Mouse (Mus musculus): ENCODE data around the gene Ppp1r3c. TPM values are rescaled to one million over a fixed set of nuclear protein-coding genes. Genes with fewer than 3 reads are reported as not detected.
A peak's percentile ranks its signal among the peaks of the same experiment; 100 is the strongest.
"Not testable (repeated sequence)": the region's sequence is repeated elsewhere in the genome, so short reads cannot be mapped to it uniquely, and the experiment has no call there.

Gene Ppp1r3c
- polyA plus RNA-seq, 1 experiment from 2014 or later: 23.7 TPM

DNA sequence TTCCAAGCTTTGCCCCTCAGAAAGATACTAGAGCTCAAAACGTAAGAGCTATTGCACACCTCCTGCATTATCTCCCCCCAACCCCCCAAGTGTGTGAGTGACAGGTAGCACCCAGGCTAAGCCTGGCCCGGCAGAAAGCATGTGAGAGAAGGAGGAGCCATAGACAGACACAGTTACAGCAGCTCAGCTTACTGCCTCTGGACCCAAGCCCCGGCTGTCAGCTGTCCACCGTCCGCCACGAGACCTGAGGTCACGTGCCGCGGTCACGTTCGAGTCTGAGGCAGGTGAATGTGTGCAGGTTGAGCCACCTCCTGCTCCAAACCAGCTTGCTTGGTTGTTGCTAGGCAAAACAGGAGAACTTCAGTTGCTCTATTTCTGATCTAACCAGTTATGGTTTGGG is 5.1 kb downstream of the Ppp1r3c start:
- peak; percentile 58 for DNase-seq (ENCODE audit: low spot score)
- Histone ChIP-seq H3K4me1 (ENCODE audit: control insufficient read depth, insufficient read depth, low read length) (0 out of 2 replicates have a peak, but pooled peaks cover 7% of the 10 kb centered on the region), H3K36me3 (ENCODE audit: control insufficient read depth, insufficient read depth, low read length) (peaks cover 21% of the 10 kb centered on the region), H3K9me3 (ENCODE audit: control insufficient read depth, low read length) (no peaks in the 10 kb centered on the region), H3K4me3 (ENCODE audit: low read depth, low read length) (no peak overlapping the region), H3K9ac (ENCODE audit: low read depth, low read length) (no peak overlapping the region), H3K27me3 (replicated peaks; ENCODE audit: control insufficient read depth, insufficient read depth, low read length) (no peaks in the 10 kb centered on the region), H3K27ac (replicated peaks; ENCODE audit: low read depth, low read length) (no peak overlapping the region), H3K4me2 (ENCODE audit: low read depth, low read length) (no peak overlapping the region)
- peak; percentile 24; the same call in 1 of the 2 replicates for ATAC-seq (ENCODE audit: low read depth)
- 75% methylated on average over 11 of the region's 11 CpGs for WGBS

DNA sequence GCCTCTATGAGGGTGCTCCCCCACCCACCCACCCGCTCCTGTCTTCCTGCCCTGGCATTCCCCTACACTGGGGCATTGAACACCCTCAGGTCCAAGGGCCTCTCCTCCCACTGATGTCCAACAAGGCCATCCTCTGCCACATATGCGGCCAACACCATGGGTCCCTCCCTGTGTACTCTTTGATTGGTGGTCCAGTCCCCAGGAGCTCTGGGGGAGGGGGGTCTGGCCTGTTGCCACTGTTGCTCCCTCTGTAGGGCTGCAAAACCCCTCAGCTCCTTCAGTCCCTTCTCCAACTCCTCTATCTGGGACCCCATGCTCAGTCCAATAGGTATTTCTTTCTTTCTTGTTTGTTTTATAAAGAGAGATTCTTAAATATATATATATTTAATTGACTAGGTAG is 6.0 kb downstream of the Ppp1r3c start:
- 74% methylated on average over 2 of the region's 2 CpGs for WGBS
- not testable (repeated sequence) for H3K27me3 ChIP-seq (replicated peaks; ENCODE audit: control insufficient read depth, insufficient read depth, low read length); H3K4me3 ChIP-seq (ENCODE audit: low read depth, low read length); DNase-seq (ENCODE audit: low spot score); H3K27ac ChIP-seq (replicated peaks; ENCODE audit: low read depth, low read length); H3K4me1 ChIP-seq (ENCODE audit: control insufficient read depth, insufficient read depth, low read length); H3K9ac ChIP-seq (ENCODE audit: low read depth, low read length); H3K4me2 ChIP-seq (ENCODE audit: low read depth, low read length); H3K9me3 ChIP-seq (ENCODE audit: control insufficient read depth, low read length); ATAC-seq (ENCODE audit: low read depth)
- H3K36me3 ChIP-seq (ENCODE audit: control insufficient read depth, insufficient read depth, low read length): peaks cover 21% of the 10 kb centered on the region

DNA sequence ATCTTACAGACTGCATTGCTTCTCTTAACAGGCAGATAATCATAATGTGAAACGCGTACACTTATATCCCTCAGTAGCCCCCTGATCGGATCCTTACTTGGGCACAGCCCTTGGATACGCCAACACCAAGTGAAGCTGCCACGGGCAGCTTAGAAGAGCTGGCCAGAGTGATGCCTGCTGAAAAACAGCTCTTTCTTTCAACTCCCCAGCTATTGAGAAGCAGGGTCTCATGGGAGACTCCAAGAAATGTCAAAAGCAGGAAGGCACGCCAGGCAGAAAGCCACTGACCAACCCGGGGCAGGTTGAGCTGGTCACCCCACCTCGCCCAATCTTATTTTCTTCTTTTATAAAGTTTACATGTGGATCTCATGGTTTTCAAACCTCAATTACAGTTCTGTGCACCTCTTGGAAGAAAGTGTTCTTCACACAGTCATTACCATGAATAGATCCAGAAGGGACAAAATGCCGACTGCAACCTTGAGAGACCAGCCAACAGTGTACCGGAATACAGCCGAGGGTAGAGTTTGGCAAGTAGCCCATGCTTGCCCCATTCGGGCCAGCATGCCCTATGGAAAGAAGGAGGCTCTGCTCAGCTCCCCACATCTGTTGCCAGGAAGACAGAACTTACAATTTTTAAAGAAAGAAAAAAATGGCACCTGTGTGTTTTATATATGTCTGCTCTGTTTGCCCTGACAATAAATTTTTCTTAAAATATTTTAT is 7.6 kb downstream of the Ppp1r3c start:
- WGBS: 82% methylated on average over 12 of the region's 12 CpGs
- no peaks in the 10 kb centered on the region for H3K27me3 ChIP-seq (replicated peaks; ENCODE audit: control insufficient read depth, insufficient read depth, low read length)
- H3K9me3 ChIP-seq (ENCODE audit: control insufficient read depth, low read length): no peaks in the 10 kb centered on the region
- H3K36me3 ChIP-seq (ENCODE audit: control insufficient read depth, insufficient read depth, low read length): peaks cover 19% of the 10 kb centered on the region
- no peak overlapping the region for H3K27ac ChIP-seq (replicated peaks; ENCODE audit: low read depth, low read length)
- DNase-seq (ENCODE audit: low spot score): no peak
- no peak for ATAC-seq (ENCODE audit: low read depth)
- peaks cover 3% of the 10 kb centered on the region; the same call in 1 of the 2 replicates for H3K4me1 ChIP-seq (ENCODE audit: control insufficient read depth, insufficient read depth, low read length)
- H3K4me2 ChIP-seq (ENCODE audit: low read depth, low read length): no peak overlapping the region
- no peak overlapping the region for H3K9ac ChIP-seq (ENCODE audit: low read depth, low read length)
- no peak overlapping the region for H3K4me3 ChIP-seq (ENCODE audit: low read depth, low read length)

DNA sequence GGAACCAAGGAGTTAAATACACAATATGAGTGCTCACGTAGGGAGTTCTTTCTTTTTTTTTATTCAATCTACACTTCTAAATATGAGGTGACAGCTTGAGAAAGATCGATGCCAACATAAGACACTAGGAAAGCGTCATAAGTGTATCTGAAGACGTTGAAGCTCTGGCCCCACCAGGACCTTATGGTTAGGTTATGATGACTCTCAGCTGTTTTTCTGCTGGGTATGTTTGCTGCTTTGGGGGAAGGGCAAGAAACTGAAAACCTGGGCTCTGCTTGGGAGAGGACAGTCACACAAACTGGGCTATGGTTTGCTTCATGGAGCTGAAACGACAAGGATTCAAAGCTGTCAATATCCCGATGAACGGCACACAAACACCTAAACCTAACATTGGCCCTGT is 11.5 kb downstream of the Ppp1r3c start:
- no peaks in the 10 kb centered on the region; the same call in 1 of the 2 replicates for H3K4me1 ChIP-seq (ENCODE audit: control insufficient read depth, insufficient read depth, low read length)

DNA sequence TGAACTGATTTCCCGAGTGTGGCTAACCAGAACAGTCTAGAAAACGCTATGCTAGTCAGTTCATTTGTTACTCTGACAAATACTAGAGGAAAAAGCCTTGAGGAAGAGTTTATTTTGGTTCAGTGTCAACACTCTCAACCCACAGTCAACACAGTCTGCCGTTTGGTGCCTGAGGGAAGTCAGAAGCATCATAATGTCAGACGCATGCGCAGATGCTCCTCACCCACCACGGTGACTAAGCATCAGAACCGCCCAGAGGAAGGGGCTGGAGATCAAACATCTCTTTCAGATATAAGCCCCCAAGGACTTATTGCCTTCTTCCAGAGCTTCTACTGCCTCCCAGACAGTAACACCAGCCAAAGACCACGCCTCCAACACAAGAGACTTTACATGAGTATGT is 15.3 kb downstream of the Ppp1r3c start:
- H3K4me3 ChIP-seq (ENCODE audit: low read depth, low read length): no peak overlapping the region
- H3K27ac ChIP-seq (replicated peaks; ENCODE audit: low read depth, low read length): no peak overlapping the region
- H3K27me3 ChIP-seq (replicated peaks; ENCODE audit: control insufficient read depth, insufficient read depth, low read length): no peaks in the 10 kb centered on the region
- H3K4me2 ChIP-seq (ENCODE audit: low read depth, low read length): no peak overlapping the region
- 62% methylated on average over 8 of the region's 8 CpGs for whole genome bisulfite sequencing
- no peaks in the 10 kb centered on the region for H3K9me3 ChIP-seq (ENCODE audit: control insufficient read depth, low read length)
- DNase-seq (ENCODE audit: low spot score): no peak
- no peak overlapping the region for H3K9ac ChIP-seq (ENCODE audit: low read depth, low read length)
- H3K36me3 ChIP-seq (ENCODE audit: control insufficient read depth, insufficient read depth, low read length): no peaks in the 10 kb centered on the region
- no peaks in the 10 kb centered on the region; the same call in 1 of the 2 replicates for H3K4me1 ChIP-seq (ENCODE audit: control insufficient read depth, insufficient read depth, low read length)
- ATAC-seq (ENCODE audit: low read depth): no peak

More for the DNA sequence above, 11.5 kb downstream of the Ppp1r3c start:
- Histone ChIP-seq H3K4me3 (ENCODE audit: low read depth, low read length) (no peak overlapping the region), H3K27me3 (replicated peaks; ENCODE audit: control insufficient read depth, insufficient read depth, low read length) (no peaks in the 10 kb centered on the region), H3K9me3 (ENCODE audit: control insufficient read depth, low read length) (no peaks in the 10 kb centered on the region), H3K4me2 (ENCODE audit: low read depth, low read length) (no peak overlapping the region), H3K36me3 (ENCODE audit: control insufficient read depth, insufficient read depth, low read length) (no peaks in the 10 kb centered on the region), H3K27ac (replicated peaks; ENCODE audit: low read depth, low read length) (no peak overlapping the region), H3K9ac (ENCODE audit: low read depth, low read length) (no peak overlapping the region)
- ATAC-seq (ENCODE audit: low read depth) (no peak), DNase-seq (ENCODE audit: low spot score) (no peak)
- WGBS: 65% methylated on average over 7 of the region's 7 CpGs

DNA sequence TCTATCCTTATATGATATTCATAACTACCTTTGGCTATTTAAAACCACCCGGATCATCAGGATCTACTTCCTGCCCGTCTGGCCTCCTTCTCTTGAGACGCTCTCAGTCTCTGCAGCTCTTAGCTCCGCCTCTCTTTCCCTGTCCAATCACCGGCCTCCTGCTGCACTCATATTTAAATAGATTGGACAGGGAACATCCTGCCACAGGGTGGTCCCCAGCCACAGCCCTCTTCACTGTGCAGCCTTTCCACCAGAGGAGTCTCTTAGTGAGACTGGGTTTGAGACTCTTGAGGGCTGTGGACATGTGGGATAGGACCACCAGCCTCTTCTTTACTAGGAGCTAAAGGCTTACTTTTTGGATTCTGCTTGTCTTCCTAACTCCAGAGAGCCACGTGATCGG is 20.2 kb downstream of the Ppp1r3c start:
- no peaks in the 10 kb centered on the region for H3K4me1 ChIP-seq (ENCODE audit: control insufficient read depth, insufficient read depth, low read length)
- no peaks in the 10 kb centered on the region for H3K9me3 ChIP-seq (ENCODE audit: control insufficient read depth, low read length)
- DNase-seq (ENCODE audit: low spot score) (no peak), ATAC-seq (ENCODE audit: low read depth) (no peak)
- no peak overlapping the region for H3K27ac ChIP-seq (replicated peaks; ENCODE audit: low read depth, low read length)
- no peak overlapping the region for H3K4me3 ChIP-seq (ENCODE audit: low read depth, low read length)
- H3K27me3 ChIP-seq (replicated peaks; ENCODE audit: control insufficient read depth, insufficient read depth, low read length): no peaks in the 10 kb centered on the region
- no peak overlapping the region for H3K9ac ChIP-seq (ENCODE audit: low read depth, low read length)
- H3K36me3 ChIP-seq (ENCODE audit: control insufficient read depth, insufficient read depth, low read length): no peaks in the 10 kb centered on the region
- 63% methylated on average over 7 of the region's 7 CpGs for WGBS
- H3K4me2 ChIP-seq (ENCODE audit: low read depth, low read length): no peak overlapping the region

DNA sequence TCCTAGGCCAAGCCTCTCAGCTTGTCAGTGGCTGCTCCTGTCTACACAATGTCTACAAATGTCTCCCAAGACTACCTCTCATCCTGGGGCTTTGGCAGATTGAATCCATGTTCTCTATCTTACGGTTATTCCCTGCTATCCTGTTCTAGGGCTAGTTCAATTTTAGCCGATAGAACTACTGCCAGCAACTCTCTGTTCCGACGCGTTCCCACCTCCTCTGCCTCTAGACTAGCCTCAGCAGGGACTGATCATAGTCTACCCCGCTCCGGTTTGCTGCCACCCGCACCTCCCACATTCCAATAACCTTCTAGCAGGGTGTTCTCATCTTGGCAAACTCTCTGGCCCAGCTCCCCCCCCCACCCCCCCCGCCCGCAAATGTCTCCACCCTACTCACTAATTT is 20.9 kb downstream of the Ppp1r3c start:
- DNase-seq (ENCODE audit: low spot score): no peak
- WGBS: 93% methylated on average over 10 of the region's 10 CpGs
- Histone ChIP-seq H3K36me3 (ENCODE audit: control insufficient read depth, insufficient read depth, low read length) (no peaks in the 10 kb centered on the region), H3K9me3 (ENCODE audit: control insufficient read depth, low read length) (no peaks in the 10 kb centered on the region), H3K4me2 (ENCODE audit: low read depth, low read length) (no peak overlapping the region), H3K4me1 (ENCODE audit: control insufficient read depth, insufficient read depth, low read length) (no peaks in the 10 kb centered on the region), H3K9ac (ENCODE audit: low read depth, low read length) (no peak overlapping the region), H3K4me3 (ENCODE audit: low read depth, low read length) (no peak overlapping the region), H3K27me3 (replicated peaks; ENCODE audit: control insufficient read depth, insufficient read depth, low read length) (no peaks in the 10 kb centered on the region), H3K27ac (replicated peaks; ENCODE audit: low read depth, low read length) (no peak overlapping the region)
- no peak for ATAC-seq (ENCODE audit: low read depth)

DNA sequence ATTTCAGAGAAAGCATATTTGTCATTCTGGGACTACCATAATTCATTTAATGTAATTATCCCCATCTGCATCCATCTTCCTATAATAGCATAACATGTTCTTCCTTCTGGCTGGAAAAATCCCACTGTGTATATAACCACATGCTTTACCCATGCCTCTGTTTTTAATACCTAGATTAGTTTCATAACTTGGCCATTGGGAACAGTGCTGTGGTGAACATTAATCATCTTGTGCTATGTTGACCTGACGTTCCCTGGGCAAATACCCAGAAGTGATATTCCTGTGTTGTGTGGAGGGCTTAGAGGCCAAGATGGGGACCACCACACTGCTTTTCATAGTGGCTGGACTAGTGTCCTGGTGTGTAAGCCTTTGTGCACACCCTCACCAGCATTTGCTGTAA is 22.0 kb downstream of the Ppp1r3c start:
- no peaks in the 10 kb centered on the region for H3K4me1 ChIP-seq (ENCODE audit: control insufficient read depth, insufficient read depth, low read length)
- H3K27ac ChIP-seq (replicated peaks; ENCODE audit: low read depth, low read length): no peak overlapping the region
- peaks cover 8% of the 10 kb centered on the region; the same call in 1 of the 2 replicates for H3K9me3 ChIP-seq (ENCODE audit: control insufficient read depth, low read length)
- H3K27me3 ChIP-seq (replicated peaks; ENCODE audit: control insufficient read depth, insufficient read depth, low read length): no peaks in the 10 kb centered on the region
- DNase-seq (ENCODE audit: low spot score) (no peak), ATAC-seq (ENCODE audit: low read depth) (no peak)
- H3K36me3 ChIP-seq (ENCODE audit: control insufficient read depth, insufficient read depth, low read length): no peaks in the 10 kb centered on the region
- no peak overlapping the region for H3K9ac ChIP-seq (ENCODE audit: low read depth, low read length)
- no peak overlapping the region for H3K4me2 ChIP-seq (ENCODE audit: low read depth, low read length)
- H3K4me3 ChIP-seq (ENCODE audit: low read depth, low read length): no peak overlapping the region
- WGBS: 57% methylated on average over 1 of the region's 1 CpGs

DNA sequence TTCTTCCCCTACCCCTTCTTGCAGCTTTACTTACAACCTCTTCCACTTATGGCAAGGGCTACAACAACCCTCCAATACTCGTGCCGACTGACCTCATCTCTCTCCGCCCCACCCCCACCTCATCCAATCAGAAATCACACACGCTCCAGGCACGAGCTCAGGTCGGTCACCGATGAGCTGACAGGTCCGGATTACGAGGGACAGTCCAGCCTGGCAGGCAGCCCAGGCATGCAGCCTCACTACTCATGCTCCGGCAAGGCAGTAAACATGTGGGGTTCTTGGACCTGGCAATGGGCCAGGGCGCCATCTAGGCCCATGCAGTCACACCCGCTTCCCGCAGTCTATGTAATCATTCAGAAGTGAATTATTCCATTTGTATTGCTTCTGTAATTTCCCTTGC is 23.4 kb downstream of the Ppp1r3c start:
- no peak overlapping the region for H3K9ac ChIP-seq (ENCODE audit: low read depth, low read length)
- H3K27ac ChIP-seq (replicated peaks; ENCODE audit: low read depth, low read length): no peak overlapping the region
- H3K36me3 ChIP-seq (ENCODE audit: control insufficient read depth, insufficient read depth, low read length): no peaks in the 10 kb centered on the region
- H3K4me2 ChIP-seq (ENCODE audit: low read depth, low read length): no peak overlapping the region
- ATAC-seq (ENCODE audit: low read depth) (no peak), DNase-seq (ENCODE audit: low spot score) (peak; percentile 46)
- no peaks in the 10 kb centered on the region for H3K27me3 ChIP-seq (replicated peaks; ENCODE audit: control insufficient read depth, insufficient read depth, low read length)
- WGBS: 67% methylated on average over 13 of the region's 13 CpGs
- H3K4me1 ChIP-seq (ENCODE audit: control insufficient read depth, insufficient read depth, low read length): no peaks in the 10 kb centered on the region
- peaks cover 10% of the 10 kb centered on the region; the same call in 1 of the 2 replicates for H3K9me3 ChIP-seq (ENCODE audit: control insufficient read depth, low read length)
- H3K4me3 ChIP-seq (ENCODE audit: low read depth, low read length): no peak overlapping the region
